Mouse (Mus musculus) heart, postnatal 0 days (tissue): ENCODE results near the gene Commd3. TPM values are rescaled to one million over a fixed set of nuclear protein-coding genes. Genes with fewer than 3 reads are reported as not detected.

Experiments
- ATAC-seq: fragments of 200-750 bp; cut with Nextera tagmentation; 2 replicates; pipeline ENCODE4 v1.8.0; 2017; ENCODE audit warnings: low read depth, moderate number of reproducible peaks, moderate library complexity; ENCODE audit not compliant: insufficient read depth
- DNase-seq: peaks from one replicate; pipeline ENCODE4 v3.0.0-alpha.2; 2016; ENCODE audit warnings: low spot score
- H3K27ac ChIP-seq: fragments of 300-500 bp; sonication (generic); 2 replicates; pipeline ENCODE4 v1.5.1; 2014; ENCODE audit warnings: low read depth, mild to moderate bottlenecking
- H3K27me3 ChIP-seq: fragments of 300-500 bp; sonication (generic); 2 replicates; pipeline ENCODE4 v1.6.1; 2014; ENCODE audit warnings: low read length, mixed read lengths; ENCODE audit not compliant: control insufficient read depth, insufficient read depth
- H3K36me3 ChIP-seq: fragments of 300-500 bp; sonication (generic); replicated peaks from 2 replicates; pipeline ENCODE4 v1.6.1; 2014; ENCODE audit warnings: low read length, mixed read lengths; ENCODE audit not compliant: control insufficient read depth, insufficient read depth
- H3K4me1 ChIP-seq: fragments of 300-500 bp; sonication (generic); 2 replicates; pipeline ENCODE4 v1.6.1; 2014; ENCODE audit warnings: antibody characterized with exemption; ENCODE audit not compliant: control insufficient read depth, insufficient read depth
- H3K4me2 ChIP-seq: fragments of 300-500 bp; sonication (generic); 2 replicates; pipeline ENCODE4 v1.6.1; 2014; ENCODE audit warnings: low read depth, mild to moderate bottlenecking, low read length, moderate library complexity
- H3K4me3 ChIP-seq: fragments of 300-500 bp; sonication (generic); 2 replicates; pipeline ENCODE4 v1.5.1; 2014; ENCODE audit warnings: low read depth, low read length
- H3K9ac ChIP-seq: fragments of 300-500 bp; sonication (generic); replicated peaks from 2 replicates; pipeline ENCODE4 v1.6.1; 2014; ENCODE audit warnings: low read depth, low read length, mixed read lengths
- H3K9me3 ChIP-seq: fragments of 300-500 bp; sonication (generic); replicated peaks from 2 replicates; pipeline ENCODE4 v1.6.1; 2016; ENCODE audit warnings: low read length; ENCODE audit not compliant: control insufficient read depth
- CTCF ChIP-seq: IDR thresholded peaks from 2 replicates; pipeline ENCODE4 v1.5.1; 2016; ENCODE audit warnings: antibody characterized with exemption, control low read depth, low read depth
- EP300 ChIP-seq: IDR thresholded peaks from 2 replicates; pipeline ENCODE4 v1.6.1; 2016; ENCODE audit warnings: antibody characterized with exemption, low read depth
- WGBS: fragments of 180-500 bp; shearing (Covaris S2); extraction: QIAGEN DNeasy Blood & Tissue Kit; methylation state at CpG from one replicate; pipeline ENCODE4 v1.1.7; 2014; 5-methylcytosine and 5-hydroxymethylcytosine counted together
- polyA plus RNA-seq: library from polyadenylated mRNA; unstranded; fragments of >200 nt; fragmentation: Nextera tagmentation; extraction: Ambion mirVana; gene quantifications from 2 replicates; pipeline ENCODE4 v1.2.1, GENCODE M21; 2015
- total RNA-seq: library from RNA; depleted of rRNA; stranded (reverse); fragments of >200 nt; gene quantifications from 2 replicates; pipeline ENCODE4 v1.2.3, GENCODE M21; 2014; ENCODE audit warnings: low replicate concordance; rRNA removed

Commd3 gene
- total RNA-seq = 201 and 342 TPM in 2 replicates
- 278 and 291 TPM in 2 replicates for polyA plus RNA-seq

- WGBS = under 1% methylated on average over 60 of the region's 91 CpGs
- H3K4me3 ChIP-seq = peak within 1 kb of the TSS; percentile 95
- H3K9ac ChIP-seq = peak within 1 kb of the TSS; percentile 97
- no peaks in the 10 kb centered on the region for H3K9me3 ChIP-seq
- no peaks in the 10 kb centered on the region for H3K27me3 ChIP-seq
- peak within 1 kb of the TSS; percentile 90 for H3K4me2 ChIP-seq
- ATAC-seq (peak; percentile 81), DNase-seq (peak; percentile 83)
- H3K27ac ChIP-seq = peak within 1 kb of the TSS; percentile 99
- no peaks in the 10 kb centered on the region for H3K4me1 ChIP-seq
- TF ChIP-seq CTCF (no peak), EP300 (no peak)
- H3K36me3 ChIP-seq = no peaks in the 10 kb centered on the region
These were observed at the start of gene Commd3 for GRCm38 (mm10) chr2:18672133-18672765. Gene Commd3 (plus strand): TSS chr2:18672384.

GRCm38 (mm10) chr2:18623219-18623618 is 49.0 kb upstream of the Commd3 start:
- no peaks in the 10 kb centered on the region for H3K27me3 ChIP-seq
- no peak for TF ChIP-seq EP300
- no peak for TF ChIP-seq CTCF
- no peak overlapping the region for H3K9ac ChIP-seq
- no peaks in the 10 kb centered on the region for H3K9me3 ChIP-seq
- no peak overlapping the region for H3K27ac ChIP-seq
- no peaks in the 10 kb centered on the region for H3K36me3 ChIP-seq
- ATAC-seq (no peak), DNase-seq (no peak)
- H3K4me3 ChIP-seq = no peak overlapping the region
- no peaks in the 10 kb centered on the region for H3K4me1 ChIP-seq
- 75% methylated on average over 10 of the region's 10 CpGs for WGBS
- H3K4me2 ChIP-seq = no peak overlapping the region

GRCm38 (mm10) chr2:18630547-18630946 is 41.6 kb upstream of the Commd3 start:
- DNase-seq (no peak), ATAC-seq (no peak)
- Histone ChIP-seq H3K4me2 (no peak overlapping the region), H3K27me3 (no peaks in the 10 kb centered on the region), H3K9me3 (no peaks in the 10 kb centered on the region), H3K9ac (no peak overlapping the region), H3K4me3 (no peak overlapping the region), H3K27ac (no peak overlapping the region), H3K36me3 (no peaks in the 10 kb centered on the region), H3K4me1 (no peaks in the 10 kb centered on the region)
- TF ChIP-seq CTCF (no peak), EP300 (no peak)
- 47% methylated on average over 5 of the region's 5 CpGs for WGBS

- no peaks in the 10 kb centered on the region for H3K4me1 ChIP-seq
- no peak overlapping the region for H3K27ac ChIP-seq
- H3K36me3 ChIP-seq = no peaks in the 10 kb centered on the region
- H3K9ac ChIP-seq = no peak overlapping the region
- no peak for ATAC-seq
- WGBS = 55% methylated on average over 8 of the region's 8 CpGs
- no peak overlapping the region for H3K4me3 ChIP-seq
- H3K27me3 ChIP-seq = no peaks in the 10 kb centered on the region
- no peak overlapping the region for H3K4me2 ChIP-seq
- no peak for TF ChIP-seq CTCF
- TF ChIP-seq EP300 = no peak
- peak; percentile 25 for DNase-seq
- H3K9me3 ChIP-seq = no peaks in the 10 kb centered on the region
These were observed 37.1 kb upstream of the Commd3 start for GRCm38 (mm10) chr2:18635052-18635451.

- ATAC-seq (no peak), DNase-seq (no peak)
- Histone ChIP-seq H3K27me3 (no peaks in the 10 kb centered on the region), H3K4me2 (no peak overlapping the region), H3K27ac (no peak overlapping the region), H3K36me3 (no peaks in the 10 kb centered on the region), H3K4me3 (no peak overlapping the region), H3K9me3 (no peaks in the 10 kb centered on the region), H3K9ac (no peak overlapping the region), H3K4me1 (no peaks in the 10 kb centered on the region)
- WGBS = 80% methylated on average over 4 of the region's 4 CpGs
- no peak for TF ChIP-seq EP300
- TF ChIP-seq CTCF = no peak
These were observed 23.6 kb upstream of the Commd3 start for GRCm38 (mm10) chr2:18648563-18648962.

GRCm38 (mm10) chr2:18654821-18655220 is 17.4 kb upstream of the Commd3 start:
- Histone ChIP-seq H3K4me2 (no peak overlapping the region), H3K4me3 (no peak overlapping the region), H3K27ac (no peak overlapping the region), H3K9me3 (no peaks in the 10 kb centered on the region), H3K4me1 (no peaks in the 10 kb centered on the region), H3K27me3 (no peaks in the 10 kb centered on the region), H3K9ac (no peak overlapping the region), H3K36me3 (no peaks in the 10 kb centered on the region)
- 50% methylated on average over 5 of the region's 5 CpGs for WGBS
- ATAC-seq = no peak
- TF ChIP-seq EP300 (no peak), CTCF (no peak)
- no peak for DNase-seq
